Mouse (Mus musculus): ENCODE measurements around the gene Cdh13. TPM values are rescaled to one million over a fixed set of nuclear protein-coding genes. Genes with fewer than 3 reads are reported as not detected.

Gene Cdh13
- polyA plus RNA-seq, 1 experiment from 2014 or later: 0.45 TPM

DNA sequence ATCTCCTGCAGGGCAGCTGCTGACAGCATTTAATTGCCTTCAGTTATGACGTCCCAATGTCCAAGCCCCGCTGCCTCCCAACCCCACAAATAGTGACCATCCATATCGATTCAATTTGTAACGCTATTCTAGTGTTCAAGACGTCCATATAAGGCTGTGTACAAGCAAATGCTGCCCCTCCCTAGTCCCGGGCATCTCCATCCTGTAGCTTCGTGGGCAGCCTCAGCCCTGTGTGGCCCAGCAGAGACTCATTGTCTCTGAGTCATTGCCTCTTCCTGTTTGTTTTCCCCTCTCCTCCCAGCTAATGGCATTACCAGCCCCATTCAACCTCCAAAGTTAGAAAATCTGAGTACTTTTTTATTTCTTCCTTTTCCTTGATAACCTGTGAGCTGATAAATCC lies 66.6 kb downstream of the Cdh13 start:
- Histone ChIP-seq H3K9me3 (replicated peaks) (peaks cover 13% of the 10 kb centered on the region; the same call in 1 of the 2 replicates), H3K27me3 (no peaks in the 10 kb centered on the region), H3K27ac (no peak overlapping the region), H3K4me2 (no peak overlapping the region), H3K4me3 (replicated peaks) (no peak overlapping the region), H3K36me3 (no peaks in the 10 kb centered on the region), H3K4me1 (replicated peaks) (no peaks in the 10 kb centered on the region), H3K9ac (no peak overlapping the region)
- ATAC-seq (ENCODE audit: low read depth) (no peak), DNase-seq (no peak)
- WGBS (ENCODE audit: insufficient replicate concordance): 33% methylated on average over 7 of the region's 7 CpGs

DNA sequence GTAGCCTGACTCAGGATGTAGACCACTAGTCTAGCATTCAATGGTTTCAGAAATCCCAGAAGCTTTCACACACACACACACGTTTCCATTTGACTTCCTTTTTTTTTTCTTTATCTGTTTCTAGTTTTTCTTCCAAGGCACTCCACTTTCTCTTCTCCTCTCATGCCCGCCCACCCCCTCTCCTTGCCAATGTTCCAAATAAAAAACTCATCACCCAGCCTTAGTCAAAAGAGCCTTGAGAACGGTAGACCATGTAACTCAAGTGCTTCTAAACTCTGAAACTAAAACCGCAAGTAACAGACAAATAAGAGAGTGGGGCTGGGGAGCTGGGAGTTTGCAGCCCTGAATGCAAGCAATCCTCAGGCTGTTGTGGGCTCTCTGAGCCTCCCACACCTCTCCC lies 69.5 kb downstream of the Cdh13 start:
- no peak for ATAC-seq (ENCODE audit: low read depth)

GRCm38 (mm10) chr8:118357067-118357466 lies 73.5 kb downstream of the Cdh13 start:
- 66% methylated on average over 5 of the region's 5 CpGs for WGBS (ENCODE audit: insufficient replicate concordance)

More for the DNA sequence above, 69.5 kb downstream of the Cdh13 start:
- 54% methylated on average over 4 of the region's 4 CpGs for WGBS (ENCODE audit: insufficient replicate concordance)
- Histone ChIP-seq H3K9me3 (replicated peaks) (0 out of 2 replicates have a peak, but pooled peaks cover 6% of the 10 kb centered on the region), H3K4me2 (no peak overlapping the region), H3K4me1 (replicated peaks) (no peaks in the 10 kb centered on the region), H3K27ac (no peak overlapping the region), H3K9ac (no peak overlapping the region), H3K4me3 (replicated peaks) (no peak overlapping the region), H3K27me3 (no peaks in the 10 kb centered on the region), H3K36me3 (no peaks in the 10 kb centered on the region)
- no peak for DNase-seq

GRCm38 (mm10) chr8:118357596-118357995 lies 74.1 kb downstream of the Cdh13 start:
- ATAC-seq (ENCODE audit: low read depth): no peak
- H3K4me3 ChIP-seq (replicated peaks): no peak overlapping the region
- H3K27ac ChIP-seq: no peak overlapping the region
- H3K9me3 ChIP-seq (replicated peaks): 0 out of 2 replicates have a peak, but pooled peaks cover 6% of the 10 kb centered on the region
- no peak for DNase-seq
- no peak overlapping the region for H3K4me2 ChIP-seq
- H3K9ac ChIP-seq: no peak overlapping the region
- 75% methylated on average over 7 of the region's 7 CpGs for WGBS (ENCODE audit: insufficient replicate concordance)
- no peaks in the 10 kb centered on the region for H3K4me1 ChIP-seq (replicated peaks)
- no peaks in the 10 kb centered on the region for H3K27me3 ChIP-seq
- no peaks in the 10 kb centered on the region for H3K36me3 ChIP-seq

More at GRCm38 (mm10) chr8:118357067-118357466, 73.5 kb downstream of the Cdh13 start:
- DNase-seq (no peak), ATAC-seq (ENCODE audit: low read depth) (no peak)
- no peaks in the 10 kb centered on the region for H3K4me1 ChIP-seq (replicated peaks)
- H3K27me3 ChIP-seq: no peaks in the 10 kb centered on the region
- 0 out of 2 replicates have a peak, but pooled peaks cover 6% of the 10 kb centered on the region for H3K9me3 ChIP-seq (replicated peaks)
- no peak overlapping the region for H3K27ac ChIP-seq
- no peak overlapping the region for H3K4me2 ChIP-seq
- no peak overlapping the region for H3K9ac ChIP-seq
- H3K36me3 ChIP-seq: no peaks in the 10 kb centered on the region
- no peak overlapping the region for H3K4me3 ChIP-seq (replicated peaks)

DNA sequence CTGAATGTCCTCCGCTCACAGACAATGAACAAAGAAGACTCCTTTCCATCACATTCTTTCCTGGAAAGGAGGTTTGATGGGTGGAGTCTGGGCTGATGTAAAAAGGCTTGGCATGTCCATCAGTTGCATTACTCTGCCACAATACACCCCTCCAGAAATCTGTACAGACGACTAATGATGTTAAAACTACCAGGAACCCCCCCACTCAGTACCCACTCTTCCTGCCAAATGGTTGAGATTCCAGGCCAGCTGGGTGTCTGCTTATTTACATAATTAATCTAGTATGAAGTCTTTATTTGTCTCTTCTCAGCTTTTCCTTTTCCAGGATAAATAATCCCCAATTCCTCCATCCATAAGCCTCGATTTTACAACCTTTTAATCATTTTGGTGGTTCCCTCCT lies 80.2 kb downstream of the Cdh13 start:
- DNase-seq (no peak), ATAC-seq (ENCODE audit: low read depth) (no peak)
- H3K9me3 ChIP-seq (replicated peaks): no peaks in the 10 kb centered on the region; the same call in 1 of the 2 replicates
- 53% methylated on average over 3 of the region's 3 CpGs for WGBS (ENCODE audit: insufficient replicate concordance)
- H3K4me1 ChIP-seq (replicated peaks): no peaks in the 10 kb centered on the region
- no peak overlapping the region for H3K4me3 ChIP-seq (replicated peaks)
- H3K4me2 ChIP-seq: no peak overlapping the region
- H3K36me3 ChIP-seq: no peaks in the 10 kb centered on the region
- no peaks in the 10 kb centered on the region for H3K27me3 ChIP-seq
- H3K9ac ChIP-seq: no peak overlapping the region
- no peak overlapping the region for H3K27ac ChIP-seq

DNA sequence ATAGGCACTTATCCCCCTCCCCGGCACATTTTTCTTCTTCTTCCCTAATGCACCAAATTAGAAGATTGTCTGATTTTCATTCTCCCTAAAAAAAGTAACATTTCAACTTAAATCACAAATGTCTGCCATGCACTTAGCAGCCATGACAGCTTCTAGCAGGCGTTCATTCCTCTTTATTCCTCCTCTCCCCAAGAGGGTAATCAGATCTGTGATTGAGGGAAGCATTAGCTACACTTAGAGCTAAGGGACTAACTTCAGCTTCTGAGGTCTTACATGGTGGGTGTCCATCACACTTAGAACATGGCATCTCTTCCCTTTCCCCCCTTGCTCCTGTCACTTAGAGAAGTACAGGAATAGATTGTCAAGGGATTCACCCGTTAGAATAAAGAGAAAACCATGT lies 89.6 kb downstream of the Cdh13 start:
- Histone ChIP-seq H3K4me1 (replicated peaks) (no peaks in the 10 kb centered on the region), H3K4me3 (replicated peaks) (no peak overlapping the region), H3K36me3 (no peaks in the 10 kb centered on the region), H3K4me2 (no peak overlapping the region), H3K9ac (no peak overlapping the region), H3K27ac (no peak overlapping the region), H3K27me3 (no peaks in the 10 kb centered on the region), H3K9me3 (replicated peaks) (no peaks in the 10 kb centered on the region; the same call in 1 of the 2 replicates)
- ATAC-seq (ENCODE audit: low read depth) (no peak), DNase-seq (no peak)
- WGBS (ENCODE audit: insufficient replicate concordance): 66% methylated on average over 3 of the region's 3 CpGs

GRCm38 (mm10) chr8:118374738-118375137 lies 91.2 kb downstream of the Cdh13 start:
- 66% methylated on average over 6 of the region's 6 CpGs for WGBS (ENCODE audit: insufficient replicate concordance)
- Histone ChIP-seq H3K36me3 (no peaks in the 10 kb centered on the region), H3K4me3 (replicated peaks) (no peak overlapping the region), H3K27ac (no peak overlapping the region), H3K4me1 (replicated peaks) (no peaks in the 10 kb centered on the region), H3K27me3 (no peaks in the 10 kb centered on the region), H3K9ac (no peak overlapping the region), H3K4me2 (no peak overlapping the region), H3K9me3 (replicated peaks) (no peaks in the 10 kb centered on the region; the same call in 1 of the 2 replicates)
- no peak for ATAC-seq (ENCODE audit: low read depth)
- no peak for DNase-seq

GRCm38 (mm10) chr8:118376791-118377190 lies 93.3 kb downstream of the Cdh13 start:
- Histone ChIP-seq H3K36me3 (no peaks in the 10 kb centered on the region), H3K27ac (no peak overlapping the region), H3K4me3 (replicated peaks) (no peak overlapping the region), H3K9ac (no peak overlapping the region), H3K4me2 (no peak overlapping the region), H3K9me3 (replicated peaks) (0 out of 2 replicates have a peak, but pooled peaks cover 5% of the 10 kb centered on the region), H3K4me1 (replicated peaks) (no peaks in the 10 kb centered on the region), H3K27me3 (no peaks in the 10 kb centered on the region)
- 17% methylated on average over 3 of the region's 3 CpGs for WGBS (ENCODE audit: insufficient replicate concordance)
- DNase-seq (no peak), ATAC-seq (ENCODE audit: low read depth) (no peak)

DNA sequence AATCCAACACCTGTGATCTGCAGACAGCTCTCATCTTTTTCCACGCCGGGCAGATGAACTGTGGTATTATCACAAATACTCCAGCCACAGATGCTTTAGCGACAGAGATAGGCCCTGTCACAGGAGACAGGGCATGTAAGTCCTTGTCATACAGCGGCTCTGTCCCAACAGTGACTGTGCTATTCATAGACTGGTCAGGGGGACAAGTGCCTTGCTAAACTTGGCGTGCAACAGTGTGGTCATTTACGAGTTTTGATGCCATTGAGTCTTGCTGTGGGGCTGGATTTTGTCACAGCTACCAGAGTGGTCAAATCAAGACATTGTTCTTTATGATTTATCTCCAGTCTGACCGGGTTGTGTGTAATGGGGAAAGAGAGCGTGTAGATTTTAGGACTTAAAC lies 95.5 kb downstream of the Cdh13 start:
- no peak for ATAC-seq (ENCODE audit: low read depth)
- Histone ChIP-seq H3K9ac (no peak overlapping the region), H3K27me3 (no peaks in the 10 kb centered on the region), H3K4me2 (no peak overlapping the region), H3K9me3 (replicated peaks) (0 out of 2 replicates have a peak, but pooled peaks cover 5% of the 10 kb centered on the region), H3K4me1 (replicated peaks) (no peaks in the 10 kb centered on the region), H3K36me3 (no peaks in the 10 kb centered on the region), H3K4me3 (replicated peaks) (no peak overlapping the region), H3K27ac (no peak overlapping the region)
- WGBS (ENCODE audit: insufficient replicate concordance): 67% methylated on average over 8 of the region's 8 CpGs
- DNase-seq: no peak

DNA sequence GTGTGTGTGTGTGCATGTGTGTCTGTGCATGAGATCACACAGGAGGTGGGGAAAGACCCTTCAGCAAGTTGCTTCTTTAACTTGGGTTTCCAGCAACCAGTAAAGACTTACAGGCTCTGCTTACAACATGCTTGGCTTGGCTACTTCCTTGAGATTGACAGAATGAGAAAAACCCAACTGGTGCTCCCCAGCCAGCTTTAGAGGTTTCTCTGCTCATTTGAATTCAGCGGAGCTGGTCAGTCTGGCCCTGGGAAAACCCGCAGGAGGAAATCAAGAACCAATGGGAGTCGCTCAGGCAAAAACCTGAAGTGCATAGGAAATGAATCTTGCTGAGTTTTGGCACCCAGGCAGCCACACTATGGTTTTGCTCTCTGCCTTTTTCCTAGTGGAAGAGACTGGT lies 96.1 kb downstream of the Cdh13 start:
- Histone ChIP-seq H3K9ac (no peak overlapping the region), H3K4me1 (replicated peaks) (no peaks in the 10 kb centered on the region), H3K27ac (no peak overlapping the region), H3K9me3 (replicated peaks) (0 out of 2 replicates have a peak, but pooled peaks cover 5% of the 10 kb centered on the region), H3K36me3 (no peaks in the 10 kb centered on the region), H3K4me3 (replicated peaks) (no peak overlapping the region), H3K27me3 (no peaks in the 10 kb centered on the region), H3K4me2 (no peak overlapping the region)
- DNase-seq (no peak), ATAC-seq (ENCODE audit: low read depth) (no peak)
- WGBS (ENCODE audit: insufficient replicate concordance): 38% methylated on average over 3 of the region's 3 CpGs

GRCm38 (mm10) chr8:118380058-118380457 lies 96.5 kb downstream of the Cdh13 start:
- 46% methylated on average over 8 of the region's 8 CpGs for WGBS (ENCODE audit: insufficient replicate concordance)
- DNase-seq (no peak), ATAC-seq (ENCODE audit: low read depth) (no peak)
- H3K4me1 ChIP-seq (replicated peaks): no peaks in the 10 kb centered on the region
- no peak overlapping the region for H3K9ac ChIP-seq
- 0 out of 2 replicates have a peak, but pooled peaks cover 5% of the 10 kb centered on the region for H3K9me3 ChIP-seq (replicated peaks)
- H3K36me3 ChIP-seq: no peaks in the 10 kb centered on the region
- H3K4me3 ChIP-seq (replicated peaks): no peak overlapping the region
- H3K27ac ChIP-seq: no peak overlapping the region
- no peaks in the 10 kb centered on the region for H3K27me3 ChIP-seq
- H3K4me2 ChIP-seq: no peak overlapping the region

DNA sequence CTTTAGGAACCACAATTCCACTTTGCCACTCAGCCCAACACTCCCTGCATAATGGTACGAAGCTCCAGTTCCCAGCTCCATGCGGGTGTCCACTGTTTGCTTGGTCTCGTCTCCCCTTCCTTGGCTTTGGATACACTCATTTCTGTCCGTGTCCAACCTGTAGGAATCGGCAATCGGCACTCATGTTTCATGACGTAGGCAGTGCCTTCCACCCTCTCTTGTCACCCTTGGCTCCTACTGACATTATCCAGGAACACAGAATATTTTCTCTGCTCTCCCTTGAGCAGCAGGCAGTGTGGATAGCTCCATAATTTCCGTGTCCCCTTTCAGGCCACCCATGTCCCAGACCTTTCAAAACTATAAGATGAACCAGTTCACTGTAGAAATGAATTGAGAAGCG lies 97.2 kb downstream of the Cdh13 start:
- H3K9ac ChIP-seq: no peak overlapping the region

More for the DNA sequence above, 97.2 kb downstream of the Cdh13 start:
- Histone ChIP-seq H3K4me2 (no peak overlapping the region), H3K4me1 (replicated peaks) (no peaks in the 10 kb centered on the region), H3K36me3 (no peaks in the 10 kb centered on the region), H3K27ac (no peak overlapping the region), H3K27me3 (no peaks in the 10 kb centered on the region), H3K9me3 (replicated peaks) (0 out of 2 replicates have a peak, but pooled peaks cover 5% of the 10 kb centered on the region), H3K4me3 (replicated peaks) (no peak overlapping the region)
- 76% methylated on average over 9 of the region's 9 CpGs for WGBS (ENCODE audit: insufficient replicate concordance)
- no peak for ATAC-seq (ENCODE audit: low read depth)
- no peak for DNase-seq
